Mouse (Mus musculus): Measurements from ENCODE around the gene Psd4. TPM values are rescaled to one million over a fixed set of nuclear protein-coding genes. Genes with fewer than 3 reads are reported as not detected.

Gene Psd4
- polyA plus RNA-seq, 2 experiments, result 3.8 to 4.5 TPM

DNA sequence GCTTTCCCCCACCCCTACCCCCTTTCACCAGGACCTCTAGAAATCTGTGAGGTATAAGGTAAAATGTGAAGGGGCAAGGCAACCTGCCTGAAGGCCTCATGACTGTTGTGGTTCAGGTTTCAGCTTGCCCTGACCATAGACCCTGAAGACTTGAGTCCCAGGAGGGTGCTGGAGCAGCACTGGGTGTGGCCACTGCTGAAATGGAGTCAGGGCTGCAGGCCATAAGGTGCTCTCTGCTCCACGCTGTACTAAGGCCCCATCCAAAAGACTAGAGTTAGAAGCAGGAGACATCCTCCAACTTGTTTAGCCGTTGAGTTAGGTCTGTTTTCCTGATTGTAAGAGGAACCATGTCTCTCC, 19.6 kb downstream of the Psd4 start:
- DNase-seq (ENCODE audit: low spot score), result no peak
- Histone ChIP-seq H3K27me3 (ENCODE audit: control insufficient read depth, insufficient read depth, low read length) (no peaks in the 10 kb centered on the region), H3K9me3 (ENCODE audit: control insufficient read depth, low read length) (no peaks in the 10 kb centered on the region), H3K4me2 (replicated peaks; ENCODE audit: low read depth, low read length, severe bottlenecking) (no peak overlapping the region), H3K4me3 (replicated peaks; ENCODE audit: low read length) (no peak overlapping the region), H3K36me3 (ENCODE audit: control insufficient read depth, insufficient read depth, low read length) (no peaks in the 10 kb centered on the region), H3K4me1 (ENCODE audit: control insufficient read depth, insufficient read depth, low read length) (peaks cover 4% of the 10 kb centered on the region; the same call in 1 of the 2 replicates), H3K27ac (replicated peaks; ENCODE audit: low read depth, low read length) (no peak overlapping the region), H3K9ac (ENCODE audit: low read depth, low read length, severe bottlenecking) (no peak overlapping the region)
- 67% methylated on average over 2 of the region's 2 CpGs for WGBS
- TF ChIP-seq POLR2A (IDR thresholded peaks at IDR 0.05; ENCODE audit: borderline replicate concordance, extremely low read depth, insufficient read depth, insufficient read length), result no peak
- ATAC-seq (ENCODE audit: low FRiP score, low read depth), result no peak

DNA sequence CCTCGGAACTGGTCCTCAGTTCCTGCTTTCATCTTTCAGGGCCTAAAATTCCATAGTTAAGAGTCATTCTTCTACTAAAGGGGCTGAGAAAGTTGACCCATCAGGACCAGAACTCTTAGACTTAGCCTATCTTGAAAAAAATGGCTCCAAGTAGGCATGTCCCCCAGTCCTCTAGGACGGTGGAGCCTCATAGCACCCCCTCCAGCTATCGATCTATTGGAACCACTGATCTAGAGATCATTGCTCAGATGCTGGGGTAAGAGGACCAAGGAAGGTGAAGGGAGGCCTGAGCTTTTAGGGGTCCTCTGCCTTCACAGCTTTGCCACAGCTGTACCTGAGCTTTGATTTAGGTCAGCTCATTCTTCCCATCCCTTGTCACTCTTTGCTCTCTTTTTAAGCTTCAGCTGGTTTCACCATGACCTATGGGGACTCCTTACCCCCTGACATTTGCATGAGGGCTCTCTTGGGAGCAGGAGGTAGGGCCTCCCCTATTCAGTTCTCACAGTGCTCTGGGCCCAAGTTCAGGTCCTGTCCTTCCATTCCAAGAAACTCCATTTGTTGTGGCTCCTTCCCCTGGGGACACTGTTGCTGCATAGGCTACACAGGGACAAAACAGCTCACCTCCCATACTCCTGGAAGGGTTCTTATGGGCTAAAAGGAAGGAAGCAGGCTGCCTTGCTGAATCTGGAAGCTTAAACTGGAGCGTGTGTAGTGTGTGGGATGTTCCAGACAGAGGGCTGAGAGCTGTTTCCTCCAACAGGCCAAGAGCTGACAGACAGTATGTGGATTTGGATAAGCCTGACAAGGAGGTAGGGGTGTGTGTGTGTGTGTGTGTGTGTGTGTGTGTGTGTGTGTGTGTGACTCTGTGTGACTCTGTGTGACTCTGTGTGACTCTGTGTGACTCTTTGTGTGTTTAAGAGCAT, 20.2 kb downstream of the Psd4 start:
- no peak overlapping the region for H3K27ac ChIP-seq (replicated peaks; ENCODE audit: low read depth, low read length)
- H3K4me2 ChIP-seq (replicated peaks; ENCODE audit: low read depth, low read length, severe bottlenecking), result no peak overlapping the region
- no peak for DNase-seq (ENCODE audit: low spot score)
- TF ChIP-seq POLR2A (IDR thresholded peaks at IDR 0.05; ENCODE audit: borderline replicate concordance, extremely low read depth, insufficient read depth, insufficient read length), result no peak
- H3K36me3 ChIP-seq (ENCODE audit: control insufficient read depth, insufficient read depth, low read length), result no peaks in the 10 kb centered on the region
- H3K4me3 ChIP-seq (replicated peaks; ENCODE audit: low read length), result no peak overlapping the region
- H3K27me3 ChIP-seq (ENCODE audit: control insufficient read depth, insufficient read depth, low read length), result no peaks in the 10 kb centered on the region
- H3K4me1 ChIP-seq (ENCODE audit: control insufficient read depth, insufficient read depth, low read length), result peaks cover 4% of the 10 kb centered on the region; the same call in 1 of the 2 replicates
- H3K9ac ChIP-seq (ENCODE audit: low read depth, low read length, severe bottlenecking), result no peak overlapping the region
- H3K9me3 ChIP-seq (ENCODE audit: control insufficient read depth, low read length), result no peaks in the 10 kb centered on the region
- no peak for ATAC-seq (ENCODE audit: low FRiP score, low read depth)
- 89% methylated on average over 4 of the region's 4 CpGs for WGBS

DNA sequence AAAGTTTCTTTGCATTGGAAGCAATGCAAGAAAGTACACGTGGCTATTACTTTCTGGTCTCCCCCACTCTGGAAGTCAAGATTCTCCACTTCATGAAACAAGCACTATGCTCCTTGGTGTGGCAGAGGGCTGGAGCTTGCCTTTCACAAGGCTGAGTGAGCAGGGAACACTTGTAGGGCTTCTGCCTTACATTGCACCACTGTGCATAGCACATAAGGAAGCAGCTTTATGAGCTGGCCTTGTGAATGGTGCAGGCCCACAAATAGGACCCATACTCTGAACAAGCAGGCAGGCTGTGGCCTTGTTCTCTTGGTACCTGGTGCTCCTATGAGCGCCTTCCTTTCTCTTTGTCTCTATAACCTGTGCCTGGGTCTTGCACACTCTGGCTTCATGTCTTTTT, 25.9 kb downstream of the Psd4 start:
- DNase-seq (ENCODE audit: low spot score) (no peak), ATAC-seq (ENCODE audit: low FRiP score, low read depth) (no peak)
- no peak overlapping the region for H3K4me3 ChIP-seq (replicated peaks; ENCODE audit: low read length)
- no peaks in the 10 kb centered on the region for H3K4me1 ChIP-seq (ENCODE audit: control insufficient read depth, insufficient read depth, low read length)
- H3K9ac ChIP-seq (ENCODE audit: low read depth, low read length, severe bottlenecking), result no peak overlapping the region
- TF ChIP-seq POLR2A (IDR thresholded peaks at IDR 0.05; ENCODE audit: borderline replicate concordance, extremely low read depth, insufficient read depth, insufficient read length), result no peak
- no peaks in the 10 kb centered on the region for H3K36me3 ChIP-seq (ENCODE audit: control insufficient read depth, insufficient read depth, low read length)
- WGBS, result 66% methylated on average over 2 of the region's 2 CpGs
- no peaks in the 10 kb centered on the region for H3K9me3 ChIP-seq (ENCODE audit: control insufficient read depth, low read length)
- no peaks in the 10 kb centered on the region for H3K27me3 ChIP-seq (ENCODE audit: control insufficient read depth, insufficient read depth, low read length)
- no peak overlapping the region for H3K4me2 ChIP-seq (replicated peaks; ENCODE audit: low read depth, low read length, severe bottlenecking)
- no peak overlapping the region for H3K27ac ChIP-seq (replicated peaks; ENCODE audit: low read depth, low read length)

DNA sequence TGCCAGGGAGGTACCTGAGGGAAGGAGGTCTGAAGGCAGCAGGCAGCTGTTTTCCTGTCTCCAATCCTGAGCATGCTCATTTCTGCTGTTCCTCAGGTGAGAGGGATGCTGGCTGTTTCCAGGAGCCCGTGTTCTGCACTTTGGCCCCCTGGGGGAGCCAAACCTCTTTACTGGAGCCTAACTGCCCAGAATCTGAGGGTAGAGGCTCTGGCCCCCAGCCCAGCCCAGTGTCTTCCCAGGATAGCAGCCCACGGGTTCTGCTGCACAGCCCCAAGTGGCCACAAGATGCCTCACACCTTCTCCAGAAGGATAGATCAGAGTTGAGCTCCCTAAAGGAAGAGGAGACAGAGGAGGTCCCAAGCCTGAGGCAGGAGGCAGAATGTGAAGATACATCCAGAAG, 29.7 kb downstream of the Psd4 start:
- DNase-seq (ENCODE audit: low spot score), result no peak
- WGBS, result 21% methylated on average over 2 of the region's 2 CpGs
- TF ChIP-seq POLR2A (IDR thresholded peaks at IDR 0.05; ENCODE audit: borderline replicate concordance, extremely low read depth, insufficient read depth, insufficient read length), result no peak
- Histone ChIP-seq H3K36me3 (ENCODE audit: control insufficient read depth, insufficient read depth, low read length) (no peaks in the 10 kb centered on the region), H3K27ac (replicated peaks; ENCODE audit: low read depth, low read length) (no peak overlapping the region), H3K4me3 (replicated peaks; ENCODE audit: low read length) (no peak overlapping the region), H3K27me3 (ENCODE audit: control insufficient read depth, insufficient read depth, low read length) (no peaks in the 10 kb centered on the region), H3K4me1 (ENCODE audit: control insufficient read depth, insufficient read depth, low read length) (no peaks in the 10 kb centered on the region), H3K9ac (ENCODE audit: low read depth, low read length, severe bottlenecking) (no peak overlapping the region), H3K9me3 (ENCODE audit: control insufficient read depth, low read length) (no peaks in the 10 kb centered on the region), H3K4me2 (replicated peaks; ENCODE audit: low read depth, low read length, severe bottlenecking) (no peak overlapping the region)
- ATAC-seq (ENCODE audit: low FRiP score, low read depth), result no peak

DNA sequence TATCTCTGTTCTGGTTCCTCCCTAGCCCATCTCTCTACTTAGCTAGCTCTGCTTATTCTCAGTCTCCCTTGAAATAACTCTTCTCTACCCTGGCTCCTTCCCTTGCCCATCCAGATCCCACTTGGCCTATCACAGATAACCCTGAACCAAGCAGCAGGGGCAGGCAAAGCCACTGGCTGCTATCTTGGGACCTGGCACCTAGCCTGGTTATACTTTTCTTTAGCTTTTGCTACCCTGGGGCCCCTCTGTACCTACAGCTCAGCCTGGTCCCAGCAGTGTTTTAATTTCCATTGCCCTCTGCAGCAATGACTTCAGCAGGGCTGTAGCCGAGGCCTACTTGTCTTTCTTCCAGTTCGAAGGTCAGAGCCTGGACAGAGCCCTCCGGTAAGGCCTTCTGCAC, 33.3 kb downstream of the Psd4 start:
- TF ChIP-seq POLR2A (IDR thresholded peaks at IDR 0.05; ENCODE audit: borderline replicate concordance, extremely low read depth, insufficient read depth, insufficient read length), result no peak
- 81% methylated on average over 3 of the region's 3 CpGs for WGBS
- DNase-seq (ENCODE audit: low spot score), result no peak
- no peak overlapping the region for H3K4me3 ChIP-seq (replicated peaks; ENCODE audit: low read length)
- ATAC-seq (ENCODE audit: low FRiP score, low read depth), result no peak
- H3K4me1 ChIP-seq (ENCODE audit: control insufficient read depth, insufficient read depth, low read length), result no peaks in the 10 kb centered on the region
- no peak overlapping the region for H3K4me2 ChIP-seq (replicated peaks; ENCODE audit: low read depth, low read length, severe bottlenecking)
- no peak overlapping the region for H3K27ac ChIP-seq (replicated peaks; ENCODE audit: low read depth, low read length)
- H3K36me3 ChIP-seq (ENCODE audit: control insufficient read depth, insufficient read depth, low read length), result no peaks in the 10 kb centered on the region
- H3K27me3 ChIP-seq (ENCODE audit: control insufficient read depth, insufficient read depth, low read length), result no peaks in the 10 kb centered on the region
- H3K9ac ChIP-seq (ENCODE audit: low read depth, low read length, severe bottlenecking), result no peak overlapping the region
- no peaks in the 10 kb centered on the region for H3K9me3 ChIP-seq (ENCODE audit: control insufficient read depth, low read length)

Data from limb, embryonic 14.5 days (tissue).